Mouse (Mus musculus) T-cell, adult 2 months (primary cell): ENCODE results near the gene A830031A19Rik.

ENCODE experiments used
- DNase-seq: peaks from one replicate; pipeline ENCODE4 v3.0.0; 2022; ENCODE audit warnings: low spot score

Gene A830031A19Rik

DNA sequence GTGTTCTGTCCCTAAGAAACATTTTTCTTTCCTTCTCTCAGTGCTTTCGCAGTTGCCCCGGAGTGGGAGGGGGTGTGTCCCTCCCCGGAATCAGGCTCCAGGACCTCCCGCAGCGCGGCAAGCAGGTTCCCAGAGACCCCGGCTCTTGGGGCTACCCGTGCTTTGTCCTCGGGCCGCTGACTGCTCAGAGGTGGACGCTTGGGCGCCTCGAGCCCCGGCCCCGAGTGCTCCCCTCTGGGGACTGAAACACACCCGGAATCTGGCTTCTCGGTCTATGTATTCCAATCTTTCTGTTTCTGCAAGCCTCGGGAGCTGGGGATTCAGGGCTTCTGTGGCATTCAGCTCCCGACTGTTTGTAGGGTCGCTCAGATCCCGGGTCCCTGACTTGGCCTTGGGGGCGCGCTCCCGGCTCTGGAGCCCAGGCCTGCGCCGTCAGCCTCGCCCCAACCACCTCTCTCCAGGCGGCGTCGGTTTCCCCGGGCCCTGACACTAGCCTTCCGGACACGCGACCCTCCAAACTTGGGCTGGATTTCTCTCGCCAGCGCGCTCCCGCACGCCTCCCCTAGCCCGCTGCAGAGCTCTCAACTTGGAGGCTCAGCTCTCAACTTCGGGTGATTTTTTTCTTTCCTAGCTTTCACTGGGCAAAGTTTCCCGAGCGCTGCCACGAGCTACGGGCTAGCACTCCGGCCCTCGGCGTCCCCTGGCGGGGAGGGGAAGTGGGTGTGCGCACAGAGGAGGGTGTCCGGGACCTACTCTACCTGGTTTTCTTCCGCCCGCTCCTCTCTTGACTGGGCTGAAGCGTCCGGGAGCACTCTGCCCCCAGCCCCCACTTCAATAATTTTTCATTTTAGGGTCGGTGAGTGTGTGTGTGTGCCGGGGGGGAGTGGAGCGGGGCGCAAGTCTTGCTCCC is 2.2 kb upstream of the A830031A19Rik start:
- DNase-seq, result no peak

DNA sequence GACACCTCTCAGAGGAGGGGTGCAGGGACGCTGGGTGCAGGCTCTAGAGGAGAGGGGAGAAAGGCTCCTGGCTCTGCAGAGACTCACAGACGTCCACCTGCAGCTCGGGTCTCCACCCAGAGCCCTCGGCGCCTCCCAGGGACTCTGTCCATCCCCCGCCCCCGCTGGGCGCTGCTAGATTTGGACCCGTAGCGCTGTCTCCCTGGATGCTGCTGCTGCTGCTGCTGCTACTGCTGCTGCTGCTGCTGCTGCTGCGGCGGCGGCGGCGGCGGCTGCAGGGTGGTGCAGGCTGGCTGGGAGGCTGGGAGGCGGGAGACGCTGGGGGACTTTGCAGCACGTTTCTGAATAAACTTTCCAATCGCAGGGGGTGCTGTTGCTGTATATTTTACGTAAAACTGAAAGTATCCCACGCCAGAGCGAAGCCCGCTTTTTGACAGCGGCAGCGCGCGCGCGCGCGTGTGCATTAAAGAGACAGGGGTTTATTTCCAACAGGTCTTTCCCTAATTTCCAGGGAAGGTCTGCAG is 1.3 kb upstream of the A830031A19Rik start:
- DNase-seq, result peak; percentile 61

DNA sequence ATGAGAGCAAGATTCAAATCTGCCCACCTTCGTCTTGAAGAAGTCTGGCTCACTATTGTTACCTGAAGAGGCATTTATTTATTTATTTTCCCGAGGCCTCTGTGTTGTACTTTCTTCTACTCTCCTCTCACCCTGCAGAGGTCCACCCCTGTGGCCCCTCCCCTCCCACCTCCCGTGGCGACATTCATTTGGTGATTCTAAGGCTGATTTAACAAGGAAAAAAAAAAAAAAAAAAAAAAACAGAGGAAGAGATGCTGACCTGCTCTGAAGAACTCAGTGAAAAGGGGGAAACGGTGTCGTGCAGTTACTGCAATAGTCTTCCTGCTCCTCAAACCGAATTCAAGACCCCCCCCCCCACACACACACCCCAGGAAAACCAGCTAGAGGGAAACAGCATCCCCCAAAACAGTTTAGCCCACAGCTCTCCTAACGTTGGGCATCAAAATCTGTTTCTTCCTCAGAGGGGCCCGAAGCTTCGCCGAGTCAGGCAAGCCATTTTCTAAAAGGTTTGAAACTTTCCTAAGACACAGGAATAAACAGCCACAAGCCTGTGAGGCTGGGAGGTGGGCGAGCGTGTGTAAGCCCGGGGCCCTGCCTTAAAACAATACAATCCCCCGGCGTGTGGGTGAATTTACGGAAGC is 752 bp upstream of the A830031A19Rik start:
- no peak for DNase-seq

DNA sequence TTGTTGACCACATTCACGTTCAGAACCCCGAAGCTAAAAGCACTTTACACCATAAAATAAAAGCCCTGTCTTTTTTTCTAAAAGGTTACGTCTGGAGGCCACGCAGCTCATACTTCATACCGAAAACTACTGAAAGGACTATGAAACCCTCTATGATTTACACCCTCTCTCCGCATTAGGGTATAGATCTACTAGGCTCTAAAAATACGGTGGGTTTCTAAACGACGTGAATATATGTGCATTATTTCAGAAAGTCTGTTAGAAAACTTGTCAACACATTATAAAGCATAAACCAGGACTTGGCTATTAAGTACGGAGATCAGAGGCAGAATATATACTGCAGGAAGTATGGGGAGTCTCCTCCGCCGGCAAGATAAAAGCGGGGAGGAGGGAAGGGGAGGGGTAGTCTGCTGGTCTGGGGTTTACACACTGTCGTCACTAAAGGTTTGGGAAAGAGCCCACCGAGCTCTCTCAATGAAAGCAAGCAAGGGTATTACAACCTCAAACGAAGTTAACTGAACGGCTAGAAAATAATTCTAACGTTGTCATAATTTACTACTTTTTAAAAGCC is 748 bp downstream of the A830031A19Rik start:
- DNase-seq, result no peak

DNA sequence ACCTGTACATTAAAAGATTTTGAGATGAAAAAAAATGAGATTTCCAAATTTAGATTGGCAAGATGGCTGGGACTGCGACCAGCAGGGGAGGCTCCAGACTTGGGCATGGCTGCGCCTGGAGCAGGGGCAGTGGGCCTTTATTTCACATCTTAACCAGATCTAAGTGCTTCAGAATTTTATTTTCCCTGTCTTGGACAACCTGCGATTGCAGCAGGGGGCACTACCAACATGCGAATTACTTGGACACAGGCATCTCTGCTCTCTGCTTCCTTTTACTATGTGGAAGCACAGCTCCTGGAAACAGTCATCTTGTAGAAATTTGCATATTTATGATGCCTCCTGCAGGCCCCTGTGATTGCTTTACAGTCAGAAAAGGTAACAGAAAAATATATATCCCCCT is 9.5 kb downstream of the A830031A19Rik start:
- DNase-seq, result no peak

DNA sequence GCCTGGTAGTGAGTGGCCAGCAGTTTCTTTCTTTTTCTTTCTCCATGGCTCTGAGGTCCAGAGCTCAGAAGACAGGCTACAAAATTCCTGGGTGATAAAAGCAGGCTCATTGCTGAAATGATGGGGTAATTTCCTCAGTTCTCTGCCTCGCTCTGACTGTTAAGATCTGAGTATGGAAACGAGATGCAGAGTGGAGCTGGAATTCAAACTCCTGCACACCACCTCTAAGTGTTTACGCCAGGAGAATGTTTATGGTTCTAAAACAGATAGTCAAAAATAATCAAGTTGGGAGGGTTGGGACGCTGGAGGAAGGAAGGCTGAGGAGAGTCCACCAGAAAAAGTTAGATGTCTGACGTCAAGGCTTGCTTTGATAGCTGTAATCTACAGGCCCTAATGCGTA is 10.6 kb downstream of the A830031A19Rik start:
- DNase-seq, result no peak

DNA sequence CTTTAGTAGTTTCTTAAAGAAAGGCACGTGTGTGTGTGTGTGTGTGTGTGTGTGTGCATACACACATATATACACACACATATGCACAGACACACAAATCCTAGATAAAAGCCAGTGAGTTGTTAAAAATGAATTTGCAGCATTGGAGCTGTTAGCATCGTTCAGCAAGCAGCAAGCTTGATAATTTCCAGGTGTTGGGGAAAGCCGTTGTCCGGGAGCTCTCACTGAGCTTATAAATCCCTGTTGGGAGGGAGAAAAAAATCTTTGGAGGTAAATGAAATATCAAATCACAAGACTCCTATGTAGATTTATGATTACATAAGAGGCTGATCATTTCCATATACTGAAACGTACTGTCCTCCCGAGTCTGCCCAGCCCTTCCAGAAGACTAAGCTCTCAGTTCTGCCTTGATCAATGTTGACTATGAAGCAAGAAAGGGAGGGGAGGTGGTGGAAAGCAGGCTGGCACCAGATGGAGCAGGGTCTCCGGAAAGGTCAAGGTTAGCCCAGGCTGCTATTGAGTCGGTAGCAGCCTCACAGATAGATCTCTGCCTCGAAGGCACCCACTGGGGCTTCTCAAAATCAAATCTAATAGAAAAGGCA is 12.3 kb downstream of the A830031A19Rik start:
- no peak for DNase-seq

DNA sequence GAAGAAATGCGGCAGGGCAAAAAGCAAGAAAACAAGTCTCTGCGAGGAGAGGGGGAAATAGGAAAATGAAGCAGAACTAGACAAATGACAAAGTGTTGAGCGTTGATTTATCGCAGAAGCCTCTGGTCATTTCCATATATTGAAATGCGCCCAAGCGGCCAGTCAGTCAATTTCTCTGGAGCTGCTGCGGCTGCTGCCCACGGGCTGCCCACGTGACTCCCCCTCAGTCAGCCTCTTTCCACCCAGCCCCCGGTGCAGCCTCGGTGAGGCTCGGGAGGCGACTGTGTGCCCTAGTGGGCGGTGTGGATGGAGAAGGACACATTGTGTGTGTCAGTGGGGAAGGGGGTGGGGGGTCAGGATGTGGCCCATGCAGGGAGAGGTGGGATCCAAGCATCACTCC is 13.0 kb downstream of the A830031A19Rik start:
- DNase-seq, result no peak

DNA sequence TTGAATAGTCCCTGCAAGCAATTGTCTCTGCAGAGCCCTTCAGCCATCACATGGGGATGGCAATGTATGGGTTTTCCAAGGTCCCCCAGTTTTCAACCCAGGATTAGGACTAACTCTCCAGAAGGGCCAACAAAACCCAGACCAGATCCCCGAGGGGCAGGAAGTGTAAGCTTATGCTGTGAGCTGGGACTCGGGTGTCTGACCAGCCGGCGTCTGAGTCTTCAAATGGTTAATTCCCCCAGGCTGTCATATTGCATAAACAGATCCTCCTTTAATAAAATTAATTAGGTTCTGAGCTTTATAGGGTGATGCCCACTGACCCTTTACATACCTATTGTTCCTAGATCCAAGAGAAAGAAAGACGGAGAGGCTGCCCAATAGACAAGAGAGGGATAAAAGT is 14.4 kb downstream of the A830031A19Rik start:
- DNase-seq, result no peak

DNA sequence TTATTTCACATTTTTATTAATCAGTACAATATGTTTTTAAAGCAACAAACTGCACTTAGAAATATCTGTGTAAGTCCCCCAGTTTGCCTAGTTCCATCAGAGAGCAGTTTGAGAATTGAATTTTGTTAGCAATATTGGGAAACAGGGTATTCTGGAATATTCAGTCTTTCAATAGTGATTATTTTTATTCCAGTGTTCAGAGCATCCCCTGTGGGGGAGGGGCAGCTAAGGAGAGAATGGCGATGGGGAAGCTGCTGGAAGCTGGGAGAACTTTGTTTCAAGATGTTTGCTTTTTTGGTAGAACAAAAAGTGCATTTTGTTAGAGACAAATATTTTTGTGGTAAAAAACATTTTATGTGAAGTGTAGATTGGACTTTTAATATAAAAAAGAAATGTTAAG is 15.7 kb downstream of the A830031A19Rik start:
- DNase-seq, result no peak

DNA sequence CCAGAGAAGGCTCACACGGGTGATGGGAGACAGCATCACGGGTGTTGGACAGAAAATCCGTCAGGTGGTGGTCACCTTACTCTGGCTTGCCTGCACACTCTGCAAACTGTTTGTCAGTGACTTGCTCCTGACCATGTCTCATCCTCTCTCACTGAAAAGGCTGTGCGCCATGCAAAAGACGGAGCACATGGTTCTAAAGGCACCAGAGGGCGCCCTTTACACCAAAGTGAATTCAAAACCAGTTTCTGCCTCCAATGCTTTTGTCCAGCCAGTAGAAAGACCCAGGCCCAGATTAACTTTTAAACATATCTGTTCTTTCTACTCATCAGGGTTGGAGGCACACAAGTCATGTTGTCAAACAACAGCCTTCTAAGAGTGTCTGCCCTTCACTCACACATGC is 22.0 kb downstream of the A830031A19Rik start:
- DNase-seq, result no peak

DNA sequence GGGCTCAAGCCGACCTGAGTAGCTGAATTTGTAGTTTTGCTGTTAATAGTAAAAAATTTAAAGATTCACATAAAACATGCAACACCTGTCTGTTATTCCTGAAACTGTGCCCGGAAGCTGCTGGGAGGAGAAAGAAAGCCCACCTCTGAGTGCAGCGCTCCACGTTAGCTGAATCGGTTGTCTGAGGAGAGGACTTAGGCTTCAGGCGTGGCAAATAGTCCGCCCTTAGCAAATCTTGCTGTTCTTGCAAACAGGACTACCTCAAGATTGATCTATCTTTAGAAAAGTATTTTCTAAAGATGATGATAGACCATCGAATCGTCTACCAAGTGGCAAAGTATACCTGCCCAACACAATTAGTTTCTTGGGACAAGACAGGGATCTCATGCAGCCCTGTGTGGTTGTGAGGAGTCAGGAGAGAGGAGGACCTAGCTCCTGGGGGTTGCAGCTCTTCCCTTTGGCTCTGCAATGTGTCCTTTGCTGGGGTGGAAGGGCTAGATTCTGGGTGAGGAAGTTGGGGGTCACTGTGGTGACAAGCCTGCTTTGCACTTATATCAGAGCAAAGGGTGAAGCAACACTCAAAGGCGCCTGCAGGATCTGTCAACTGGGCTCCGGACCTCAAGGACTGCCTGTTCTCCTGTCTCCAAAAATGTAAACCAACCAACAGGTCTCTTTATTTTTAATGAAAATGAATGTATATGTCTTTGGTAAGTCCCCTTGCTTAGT is 24.7 kb downstream of the A830031A19Rik start:
- no peak for DNase-seq

DNA sequence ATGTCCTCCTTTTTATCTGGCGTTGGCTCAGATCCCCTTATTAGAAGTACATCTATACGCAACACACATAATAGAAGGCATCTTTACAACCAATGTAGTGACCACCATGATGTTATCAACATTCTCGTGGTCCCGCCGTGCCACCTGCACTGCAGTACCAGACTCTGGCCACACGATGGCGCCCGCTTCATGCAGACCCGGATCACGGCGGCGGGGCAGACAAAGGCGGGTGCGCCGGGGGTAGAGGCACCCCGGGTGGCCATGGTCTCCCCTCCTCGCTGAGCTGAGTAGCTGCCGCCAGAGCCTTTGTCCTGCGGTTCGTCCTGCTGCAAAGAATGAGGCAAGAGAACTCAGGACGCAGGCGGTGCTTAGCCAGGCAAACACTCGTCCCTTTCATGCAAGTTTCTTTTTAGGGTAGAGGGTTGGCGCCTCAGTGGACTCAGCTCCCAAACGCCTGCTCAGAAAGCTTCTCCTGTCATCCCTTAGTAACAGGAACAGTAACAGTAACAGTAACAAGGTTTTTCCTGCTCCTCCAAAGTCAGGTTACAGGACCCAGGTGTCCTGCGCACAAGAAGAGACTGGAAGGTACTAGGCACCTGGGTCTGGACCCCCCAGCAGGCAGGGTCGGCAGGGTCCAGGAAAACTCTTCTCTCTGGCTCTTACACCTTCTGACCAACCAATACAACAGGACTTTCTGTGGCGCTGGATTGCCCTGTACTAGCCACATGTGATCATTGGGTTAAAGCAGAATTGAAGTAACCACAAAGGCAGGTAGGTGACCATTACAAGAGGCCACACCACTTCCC is 25.4 kb downstream of the A830031A19Rik start:
- peak; percentile 61 for DNase-seq

DNA sequence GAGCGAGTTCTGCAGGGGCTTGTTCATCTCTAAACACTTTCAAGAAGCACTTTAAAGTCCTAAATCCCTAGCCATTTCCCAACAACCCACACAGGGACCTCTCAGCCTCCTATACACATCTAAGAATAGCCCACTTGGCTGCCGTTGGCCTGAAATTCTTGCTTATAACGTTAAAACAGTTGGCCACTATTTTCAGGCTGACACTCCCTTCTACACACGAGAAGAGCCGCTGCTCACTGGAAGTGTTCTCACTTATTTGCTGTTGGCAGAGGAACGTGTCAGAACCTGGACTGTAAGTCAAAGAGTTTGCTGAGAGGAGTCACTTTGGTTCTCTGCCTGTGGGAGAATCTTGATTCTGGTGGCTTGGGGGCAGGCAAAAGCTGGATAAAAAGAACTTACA is 30.8 kb downstream of the A830031A19Rik start:
- no peak for DNase-seq

DNA sequence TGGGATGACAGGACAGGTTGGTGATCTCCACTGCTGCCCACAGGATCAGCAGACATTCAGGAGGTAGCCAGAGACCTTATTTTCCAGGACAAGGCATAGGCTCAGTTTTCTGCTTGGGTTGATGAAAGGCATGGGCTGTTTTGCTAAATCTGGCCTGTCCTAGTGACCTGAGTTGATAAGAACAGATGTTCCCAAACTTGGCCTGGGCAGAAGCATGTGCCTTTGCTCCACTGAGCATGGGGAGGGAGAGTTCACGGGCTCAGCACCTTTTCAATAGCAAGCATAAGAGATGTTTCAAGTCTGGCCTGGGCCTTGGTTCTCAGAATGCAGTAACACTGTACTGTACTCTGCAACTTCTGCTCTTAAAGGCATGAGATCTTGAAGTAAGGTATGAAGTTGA is 54.1 kb downstream of the A830031A19Rik start:
- no peak for DNase-seq

DNA sequence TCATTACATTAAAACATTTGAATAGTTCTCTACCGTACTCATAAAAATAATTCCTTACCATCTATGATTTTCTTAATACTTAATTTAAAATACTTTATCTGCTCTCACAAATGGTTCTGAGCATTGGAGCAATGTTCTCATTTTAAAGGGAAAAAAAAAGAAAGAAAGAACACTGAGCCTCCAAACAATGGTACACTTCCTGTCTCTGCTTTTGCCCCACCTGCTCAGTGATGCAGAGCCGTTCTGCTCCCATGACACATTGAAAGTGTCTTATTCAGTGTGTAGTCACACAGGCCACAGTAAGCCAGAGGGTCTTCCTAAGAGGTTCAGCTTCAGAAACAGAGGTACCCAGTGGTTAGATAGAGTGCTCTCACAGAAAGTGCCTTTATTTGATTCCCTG is 56.1 kb downstream of the A830031A19Rik start:
- no peak for DNase-seq

DNA sequence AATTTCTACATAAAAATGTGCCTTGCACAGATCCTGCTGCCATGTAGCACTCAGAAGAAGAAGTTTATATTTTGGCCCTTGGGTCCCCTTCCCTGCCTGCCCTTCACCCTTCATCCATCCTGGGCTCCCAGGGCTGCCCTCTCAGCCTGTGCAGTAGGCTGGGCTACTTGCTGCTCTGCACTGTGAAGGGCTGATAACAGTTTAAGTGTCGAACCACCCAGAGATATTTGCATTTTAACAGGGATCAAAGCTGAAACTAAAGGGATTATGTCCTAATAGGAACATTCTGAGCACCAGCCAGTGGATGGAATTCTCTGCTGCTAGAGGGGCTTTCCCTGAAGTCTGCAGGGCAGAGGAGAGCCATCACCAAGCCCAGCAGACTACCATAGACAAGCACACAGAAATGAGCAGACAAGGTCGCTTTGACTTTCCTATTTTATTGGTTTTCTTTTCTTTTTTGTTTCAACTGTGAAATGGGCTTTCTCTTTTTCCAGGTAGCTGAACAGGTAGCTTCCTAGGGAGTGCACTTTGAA is 58.1 kb downstream of the A830031A19Rik start:
- DNase-seq, result no peak

DNA sequence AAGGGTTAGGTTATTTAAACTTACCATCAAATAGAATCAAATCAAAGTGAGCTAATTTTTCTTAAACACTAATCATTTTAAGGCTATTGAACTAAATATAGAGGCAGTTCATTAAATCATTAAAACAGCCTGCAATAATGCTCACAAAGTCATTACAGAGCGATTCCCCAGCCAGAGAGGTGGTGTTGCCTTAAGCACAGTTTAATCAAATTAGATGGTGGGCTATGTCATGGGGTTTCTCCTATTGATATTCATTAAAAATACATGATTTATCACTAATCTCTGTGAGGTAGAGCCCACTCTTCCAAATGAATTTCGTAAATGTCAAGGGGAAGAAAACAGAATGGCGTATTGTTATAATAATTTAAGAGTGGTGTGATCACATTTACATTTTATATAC is 58.8 kb downstream of the A830031A19Rik start:
- no peak for DNase-seq

DNA sequence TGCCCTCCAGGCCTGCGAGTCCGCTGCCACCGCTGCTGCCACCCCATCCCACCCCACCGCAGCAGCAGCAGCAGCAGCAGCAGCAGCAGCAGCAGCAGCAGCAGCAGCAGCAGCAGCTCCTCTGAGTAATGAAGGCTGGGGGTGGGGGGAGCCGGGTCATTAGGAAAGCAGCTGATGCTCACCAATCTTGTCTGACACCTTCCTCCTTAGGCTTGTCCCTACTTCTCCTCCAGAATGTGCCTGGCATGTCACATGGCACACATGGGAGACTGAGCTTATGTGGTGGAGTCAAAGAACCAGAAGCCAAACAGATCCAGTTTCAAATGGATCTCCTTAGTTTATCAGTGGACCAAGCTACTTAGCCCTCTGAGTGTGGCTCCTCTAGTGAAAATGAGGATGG is 60.2 kb downstream of the A830031A19Rik start:
- no peak for DNase-seq

DNA sequence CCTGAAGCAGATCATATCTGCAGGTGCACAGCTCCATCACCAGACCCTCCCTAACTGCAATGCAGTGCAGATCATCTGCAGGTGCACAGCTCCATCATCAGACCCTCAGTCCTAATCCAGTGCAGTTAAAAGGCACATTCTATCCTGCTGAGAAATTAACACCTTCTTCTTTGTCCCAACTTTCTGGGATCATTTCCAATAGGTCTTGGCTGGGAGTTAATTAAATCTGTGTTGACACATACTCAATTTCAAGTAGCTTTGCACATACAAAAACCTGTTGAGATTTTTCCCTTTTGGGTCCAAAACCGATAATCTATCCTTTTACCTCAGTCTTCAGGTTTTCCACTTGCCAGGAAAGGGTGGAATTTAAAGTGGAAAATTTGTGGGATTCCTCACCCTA is 62.6 kb downstream of the A830031A19Rik start:
- no peak for DNase-seq

DNA sequence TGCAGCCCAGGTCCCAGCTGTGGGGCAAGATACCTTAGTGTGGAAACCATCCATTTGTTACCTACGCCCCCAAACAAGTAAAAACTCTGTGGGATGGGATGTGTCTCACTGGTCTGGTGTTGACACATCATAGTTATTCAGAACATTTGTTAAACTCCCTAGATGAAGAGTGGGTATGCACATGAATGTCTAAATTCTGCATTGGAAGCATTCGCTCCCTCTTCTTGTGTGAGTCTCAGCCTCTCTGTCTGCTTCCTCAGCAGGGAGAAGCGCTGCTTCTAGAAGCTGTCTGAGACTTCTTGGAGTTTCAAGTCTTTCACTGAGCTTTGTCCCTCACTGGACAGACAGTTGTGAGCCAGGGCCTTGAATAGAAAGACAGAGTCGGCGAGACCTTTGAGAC is 65.9 kb downstream of the A830031A19Rik start:
- no peak for DNase-seq
